Mouse (Mus musculus) MEL (cell line): ENCODE data around the gene Cers6. TPM values are rescaled to one million over a fixed set of nuclear protein-coding genes. Genes with fewer than 3 reads are reported as not detected.

Experiments
- DNase-seq: peaks from one replicate; pipeline ENCODE4 v3.0.0; 2011; ENCODE audit warnings: low read depth, low spot score
- H3K27ac ChIP-seq: 2 replicates; pipeline ENCODE4 v1.5.1; 2012; ENCODE audit warnings: low read depth, mild to moderate bottlenecking, control low read depth, low read length, moderate library complexity; ENCODE audit not compliant: control insufficient read depth
- H3K27me3 ChIP-seq, 2 experiments: fragments of 150-350 bp in 1 of 2; sonication (generic) in 1 of 2; 2 replicates each; pipeline ENCODE4 v1.6.1; 2012; ENCODE audit warnings: low read length in 2 of 2, mild to moderate bottlenecking in 2 of 2, improper control_type of control experiment in 1 of 2, moderate library complexity in 1 of 2; ENCODE audit not compliant: insufficient read depth in 2 of 2, control insufficient read depth in 1 of 2
- H3K36me3 ChIP-seq, 2 experiments: 2 replicates each; pipeline ENCODE4 v1.6.1; 2012 to 2014; ENCODE audit warnings: low read length in 2 of 2, improper control_type of control experiment in 1 of 2, inconsistent platforms in 1 of 2, mild to moderate bottlenecking in 1 of 2; ENCODE audit not compliant: insufficient read depth in 2 of 2, control insufficient read depth in 1 of 2
- H3K4me1 ChIP-seq, 2 experiments: fragments of 150-350 bp in 1 of 2; sonication (generic) in 1 of 2; 2 replicates each; pipeline ENCODE4 v1.6.1; 2012; ENCODE audit warnings: low read length in 2 of 2, improper control_type of control experiment in 1 of 2, mild to moderate bottlenecking in 1 of 2; ENCODE audit not compliant: insufficient read depth in 2 of 2, control insufficient read depth in 1 of 2
- H3K4me3 ChIP-seq, 2 experiments: fragments of 150-350 bp in 1 of 2; sonication (generic) in 1 of 2; 2 replicates each; pipeline ENCODE4 v1.5.1; 2012; ENCODE audit warnings: low read depth in 2 of 2, low read length in 2 of 2, mild to moderate bottlenecking in 2 of 2, moderate library complexity in 2 of 2, control low read depth in 1 of 2, improper control_type of control experiment in 1 of 2; ENCODE audit not compliant: control insufficient read depth in 1 of 2, insufficient read depth in 1 of 2
- H3K79me2 ChIP-seq: 2 replicates; pipeline ENCODE4 v1.6.1; 2012; ENCODE audit warnings: mild to moderate bottlenecking, low read length, moderate library complexity; ENCODE audit not compliant: control insufficient read depth, poor library complexity, insufficient read depth
- H3K9ac ChIP-seq: 2 replicates; pipeline ENCODE4 v1.6.1; 2012; ENCODE audit warnings: low read depth, mild to moderate bottlenecking, control low read depth, low read length, moderate library complexity; ENCODE audit not compliant: control insufficient read depth, poor library complexity, severe bottlenecking
- H3K9me3 ChIP-seq: fragments of 150-350 bp; sonication (generic); replicated peaks from 2 replicates; pipeline ENCODE4 v1.6.1; 2012; ENCODE audit warnings: mild to moderate bottlenecking, low read length, improper control_type of control experiment, moderate library complexity; ENCODE audit not compliant: insufficient read depth
- BHLHE40 ChIP-seq: IDR thresholded peaks from 2 replicates; pipeline ENCODE4 v1.6.1; 2012; ENCODE audit warnings: low read depth, mild to moderate bottlenecking, inconsistent platforms, low read length, improper control_type of control experiment, borderline replicate concordance
- CHD2 ChIP-seq: IDR thresholded peaks from 2 replicates; pipeline ENCODE4 v1.6.1; 2011; ENCODE audit warnings: low read length, improper control_type of control experiment
- CTCF ChIP-seq, 3 experiments: IDR thresholded peaks in 2 of 3; conservative IDR thresholded peaks in 1 of 3; 2 replicates each; pipeline ENCODE4 v1.5.1; 2011 to 2012; ENCODE audit warnings: low read length in 3 of 3, low read depth in 2 of 3, mild to moderate bottlenecking in 2 of 3, improper control_type of control experiment in 1 of 3, inconsistent platforms in 1 of 3, mixed read lengths in 1 of 3, moderate library complexity in 1 of 3; ENCODE audit not compliant: control insufficient read depth in 1 of 3, insufficient read depth in 1 of 3, poor library complexity in 1 of 3, severe bottlenecking in 1 of 3
- EP300 ChIP-seq, 2 experiments: IDR thresholded peaks; 2 replicates each; pipeline ENCODE4 v1.6.1; 2011; ENCODE audit warnings: improper control_type of control experiment in 2 of 2, low read length in 2 of 2, low read depth in 1 of 2, mild to moderate bottlenecking in 1 of 2
- HCFC1 ChIP-seq: IDR thresholded peaks from 2 replicates; pipeline ENCODE4 v1.6.1; 2012; ENCODE audit warnings: low read depth, mild to moderate bottlenecking, inconsistent platforms, low read length, improper control_type of control experiment, moderate library complexity
- MAZ ChIP-seq: IDR thresholded peaks from 2 replicates; pipeline ENCODE4 v1.6.1; 2012; ENCODE audit warnings: low read depth, mild to moderate bottlenecking, inconsistent platforms, low read length, improper control_type of control experiment
- MYC ChIP-seq: IDR thresholded peaks from 2 replicates; pipeline ENCODE4 v1.6.1; 2011; ENCODE audit warnings: low read depth, mild to moderate bottlenecking, low read length, improper control_type of control experiment, moderate library complexity
- NELFE ChIP-seq: IDR thresholded peaks from 2 replicates; pipeline ENCODE4 v1.6.1; 2011; ENCODE audit warnings: low read depth, low read length, improper control_type of control experiment
- NRF1 ChIP-seq: IDR thresholded peaks from 2 replicates; pipeline ENCODE4 v1.6.1; 2014; ENCODE audit warnings: low read depth, mild to moderate bottlenecking, inconsistent platforms, low read length, improper control_type of control experiment, moderate library complexity; ENCODE audit not compliant: poor library complexity, insufficient read depth, severe bottlenecking
- POLR2AphosphoS5 ChIP-seq: IDR thresholded peaks from 2 replicates; pipeline ENCODE4 v1.6.1; 2012; ENCODE audit warnings: low read depth, borderline replicate concordance, mild to moderate bottlenecking, inconsistent platforms, low read length, moderate library complexity, mixed read lengths
- RAD21 ChIP-seq: IDR thresholded peaks from 2 replicates; pipeline ENCODE4 v1.6.1; 2011; ENCODE audit warnings: mild to moderate bottlenecking, low read depth, low read length, improper control_type of control experiment
- RCOR1 ChIP-seq: IDR thresholded peaks from 2 replicates; pipeline ENCODE4 v1.6.1; 2012; ENCODE audit warnings: low read depth, mild to moderate bottlenecking, inconsistent platforms, low read length, improper control_type of control experiment
- SIN3A ChIP-seq: IDR thresholded peaks from 2 replicates; pipeline ENCODE4 v1.6.1; 2012; ENCODE audit warnings: low read length, improper control_type of control experiment, inconsistent platforms
- TCF12 ChIP-seq: IDR thresholded peaks from 2 replicates; pipeline ENCODE4 v1.6.1; 2014; ENCODE audit warnings: low read depth, mild to moderate bottlenecking, inconsistent platforms, low read length, improper control_type of control experiment, moderate library complexity
- UBTF ChIP-seq: IDR thresholded peaks from 2 replicates; pipeline ENCODE4 v1.6.1; 2012; ENCODE audit warnings: low read depth, mild to moderate bottlenecking, inconsistent platforms, low read length, improper control_type of control experiment, moderate library complexity, borderline replicate concordance; ENCODE audit not compliant: insufficient read depth
- ZC3H11A ChIP-seq: IDR thresholded peaks from 2 replicates; pipeline ENCODE4 v1.6.1; 2012; ENCODE audit warnings: low read depth, mild to moderate bottlenecking, inconsistent platforms, low read length, improper control_type of control experiment
- ZKSCAN1 ChIP-seq: IDR thresholded peaks from 2 replicates; pipeline ENCODE4 v1.6.1; 2012; ENCODE audit warnings: low read depth, mild to moderate bottlenecking, inconsistent platforms, low read length, improper control_type of control experiment, moderate library complexity
- polyA plus RNA-seq, 2 experiments: library from polyadenylated mRNA; stranded (reverse) in 1 of 2; unstranded in 1 of 2; fragments of >175 nt in 1 of 2; fragments of >200 nt in 1 of 2; gene quantifications; 2 replicates each; pipeline versions ENCODE4 v1.2.1 to v1.2.4; 2012; ENCODE audit warnings: low replicate concordance in 2 of 2, low read depth in 1 of 2; ENCODE audit not compliant: insufficient read length in 2 of 2, insufficient read depth in 1 of 2, missing spikeins in 1 of 2
- total RNA-seq: library from RNA; depleted of rRNA; stranded (reverse); fragments of 300-350 nt; gene quantifications from 2 replicates; pipeline ENCODE4 v1.2.3, GENCODE M21; 2012

Gene Cers6
- total and polyA plus RNA-seq, 3 experiments = not detected

- H3K9me3 ChIP-seq = no peaks in the 10 kb centered on the region
- no peaks in the 10 kb centered on the region for H3K4me1 ChIP-seq
- TF ChIP-seq NRF1 = no peak
- no peak for TF ChIP-seq EP300 (IDR thresholded peaks at IDR 0.05; ENCODE audit: low read depth in 1 of 2, low read length in 2 of 2)
- no peak for TF ChIP-seq ZKSCAN1
- no peak for TF ChIP-seq CHD2
- no peak for TF ChIP-seq BHLHE40
- no peak for TF ChIP-seq NELFE
- TF ChIP-seq TCF12 = no peak
- no peak for DNase-seq
- H3K79me2 ChIP-seq = no peaks in the 10 kb centered on the region
- no peak overlapping the region for H3K4me3 ChIP-seq
- no peak overlapping the region for H3K9ac ChIP-seq
- H3K36me3 ChIP-seq = no peaks in the 10 kb centered on the region
- no peak overlapping the region for H3K27ac ChIP-seq
- H3K27me3 ChIP-seq = no peaks in the 10 kb centered on the region
These were observed 203.5 kb downstream of the Cers6 start for GRCm38 (mm10) chr2:69064759-69065158.

GRCm38 (mm10) chr2:69071440-69072235, 210.4 kb downstream of the Cers6 start:
- Histone ChIP-seq H3K36me3 (no peaks in the 10 kb centered on the region), H3K9me3 (no peaks in the 10 kb centered on the region), H3K27ac (no peak overlapping the region), H3K9ac (no peak overlapping the region), H3K4me3 (no peak overlapping the region), H3K27me3 (no peaks in the 10 kb centered on the region), H3K4me1 (no peaks in the 10 kb centered on the region), H3K79me2 (no peaks in the 10 kb centered on the region)
- DNase-seq = no peak
- TF ChIP-seq BHLHE40 (no peak), TCF12 (no peak), CTCF (IDR thresholded peaks at IDR 0.05 in 2 of 3, conservative IDR thresholded peaks at IDR 0.05 in 1 of 3; ENCODE audit: control insufficient read depth in 1 of 3, insufficient read depth in 1 of 3, low read depth in 2 of 3, low read length in 3 of 3, poor library complexity in 1 of 3, severe bottlenecking in 1 of 3) (no peak), POLR2AphosphoS5 (no peak), UBTF (no peak)

- Histone ChIP-seq H3K27ac (no peak overlapping the region), H3K9ac (no peak overlapping the region), H3K27me3 (no peaks in the 10 kb centered on the region), H3K4me3 (no peak overlapping the region), H3K9me3 (no peaks in the 10 kb centered on the region), H3K79me2 (no peaks in the 10 kb centered on the region), H3K4me1 (no peaks in the 10 kb centered on the region), H3K36me3 (no peaks in the 10 kb centered on the region)
- DNase-seq = no peak
- TF ChIP-seq RCOR1 (no peak), ZC3H11A (no peak), EP300 (IDR thresholded peaks at IDR 0.05; ENCODE audit: low read depth in 1 of 2, low read length in 2 of 2) (no peak), SIN3A (no peak), RAD21 (no peak), MAZ (no peak), NRF1 (no peak), HCFC1 (no peak), MYC (no peak)
These were observed 215.9 kb downstream of the Cers6 start for GRCm38 (mm10) chr2:69077189-69077588.
